Mouse (Mus musculus): ENCODE results near the gene Gm28308.

- TF ChIP-seq CTCF (IDR thresholded peaks at IDR 0.05; ENCODE audit: borderline replicate concordance, insufficient read depth, low read depth, low read length), result no peak
- TF ChIP-seq POLR2A (IDR thresholded peaks at IDR 0.05; ENCODE audit: borderline replicate concordance, insufficient read depth, low read length), result no peak
Measured at GRCm38 (mm10) chr6:52252775-52253376, 39.7 kb upstream of the Gm28308 start.

Measured in cerebellum, adult 2 months (tissue).